Mouse (Mus musculus): Measurements from ENCODE around the gene Gm11549. TPM values are rescaled to one million over a fixed set of nuclear protein-coding genes. Genes with fewer than 3 reads are reported as not detected.

Gene Gm11549
- polyA plus RNA-seq (2011; ENCODE audit: insufficient read depth, insufficient read length, low replicate concordance, missing spikeins), result not detected in 2 replicates

DNA sequence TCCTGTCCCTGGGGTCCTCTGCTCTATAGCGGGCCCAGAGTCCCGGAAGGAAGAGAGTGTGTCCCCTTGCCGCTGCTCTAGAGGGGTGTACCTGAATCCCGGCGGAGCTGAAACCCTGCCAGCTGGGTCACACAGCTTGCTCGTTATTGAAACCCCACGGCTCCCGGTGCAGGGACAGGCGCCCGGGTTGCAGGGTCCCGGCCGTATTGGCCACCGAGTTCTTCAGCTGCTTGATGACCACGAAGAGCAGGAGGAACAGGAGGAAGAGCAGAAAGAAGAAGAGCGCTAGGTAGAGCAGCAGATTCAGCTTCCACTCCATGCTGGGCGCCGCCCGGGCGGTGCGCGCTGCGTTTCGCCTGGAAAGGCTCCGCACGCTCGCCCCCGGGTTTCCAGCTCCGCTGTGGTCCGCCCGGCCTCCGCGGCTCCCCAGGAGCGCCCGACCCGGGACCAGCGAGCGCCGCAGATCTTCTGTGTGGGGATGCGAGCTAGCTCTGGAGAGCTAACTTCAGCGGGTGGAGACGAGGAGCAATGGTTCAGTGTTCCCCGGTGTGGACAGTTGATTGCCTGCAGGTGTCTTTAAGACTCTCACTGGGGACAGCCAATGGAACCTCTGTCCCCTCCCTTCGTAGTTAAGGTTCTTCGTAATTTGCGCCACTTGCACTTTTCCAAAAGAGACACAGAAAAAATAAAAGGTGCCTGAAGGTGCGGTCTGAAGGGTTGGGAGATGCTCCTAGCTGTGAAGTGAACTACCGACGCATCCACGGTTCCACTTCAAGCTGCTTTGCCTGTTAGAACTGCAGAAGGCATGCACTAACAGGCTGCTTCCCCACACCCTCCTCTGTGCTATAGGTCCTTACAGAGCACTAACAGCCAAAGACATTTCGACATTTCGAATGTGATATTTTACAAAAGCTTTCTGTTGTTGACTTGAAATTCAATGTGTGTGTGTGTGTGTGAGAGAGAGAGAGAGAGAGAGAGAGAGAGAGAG is at the start of gene Gm11549:
Gm11549 (minus strand) TSS at position 741 of the 988 bp plus-strand sequence.
- WGBS, result 2% methylated on average over 51 of the region's 51 CpGs
- no peak for TF ChIP-seq CTCF (IDR thresholded peaks at IDR 0.05; ENCODE audit: control insufficient read depth, insufficient read depth, low read length)
- TF ChIP-seq POLR2A (IDR thresholded peaks at IDR 0.05; ENCODE audit: borderline replicate concordance, control insufficient read depth, low read depth, low read length), result no peak
- Histone ChIP-seq H3K27ac (ENCODE audit: control insufficient read depth, insufficient read depth, low read depth, low read length, poor library complexity) (no peak within 1 kb of the TSS), H3K4me3 (replicated peaks; ENCODE audit: control insufficient read depth, low read depth, low read length) (no peak within 1 kb of the TSS), H3K4me1 (ENCODE audit: control insufficient read depth, insufficient read depth, low read length) (no peaks in the 10 kb centered on the region)

DNA sequence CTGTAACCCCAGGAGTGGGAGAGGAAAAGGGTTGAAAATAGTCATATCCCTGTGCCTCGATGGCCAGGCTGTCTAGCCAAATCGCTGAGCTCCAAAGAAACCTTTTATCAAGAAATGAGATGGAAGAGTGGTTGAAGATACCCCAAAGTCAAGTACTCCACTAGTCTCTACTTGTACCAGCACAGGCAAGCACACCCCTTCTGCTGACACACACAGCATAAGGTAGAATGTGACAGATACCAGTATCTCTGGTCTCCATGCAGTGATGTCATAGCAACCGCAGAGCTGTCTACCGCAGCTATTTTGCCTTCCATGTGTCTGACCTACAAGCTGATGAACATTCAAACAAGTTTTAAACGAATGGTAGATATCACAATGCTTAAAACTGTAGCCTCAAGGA is 48.2 kb upstream of the Gm11549 start:
- H3K4me3 ChIP-seq (replicated peaks; ENCODE audit: control insufficient read depth, low read depth, low read length), result peak overlapping the region; percentile 68

GRCm38 (mm10) chr3:36563666-36564065 is 42.1 kb upstream of the Gm11549 start:
- 95% methylated on average over 3 of the region's 3 CpGs for WGBS
- no peak overlapping the region for H3K27ac ChIP-seq (ENCODE audit: control insufficient read depth, insufficient read depth, low read depth, low read length, poor library complexity)
- TF ChIP-seq POLR2A (IDR thresholded peaks at IDR 0.05; ENCODE audit: borderline replicate concordance, control insufficient read depth, low read depth, low read length) (no peak), CTCF (IDR thresholded peaks at IDR 0.05; ENCODE audit: control insufficient read depth, insufficient read depth, low read length) (no peak)
- no peaks in the 10 kb centered on the region for H3K4me1 ChIP-seq (ENCODE audit: control insufficient read depth, insufficient read depth, low read length)
- no peak overlapping the region for H3K4me3 ChIP-seq (replicated peaks; ENCODE audit: control insufficient read depth, low read depth, low read length)

More for the DNA sequence above, 48.2 kb upstream of the Gm11549 start:
- Histone ChIP-seq H3K27ac (ENCODE audit: control insufficient read depth, insufficient read depth, low read depth, low read length, poor library complexity) (no peak overlapping the region; the same call in 1 of the 2 replicates), H3K4me1 (ENCODE audit: control insufficient read depth, insufficient read depth, low read length) (no peaks in the 10 kb centered on the region; the same call in none of the 2 replicates)
- 67% methylated on average over 5 of the region's 5 CpGs for WGBS
- no peak for TF ChIP-seq CTCF (IDR thresholded peaks at IDR 0.05; ENCODE audit: control insufficient read depth, insufficient read depth, low read length)
- TF ChIP-seq POLR2A (IDR thresholded peaks at IDR 0.05; ENCODE audit: borderline replicate concordance, control insufficient read depth, low read depth, low read length), result no peak

- 67% methylated on average over 4 of the region's 4 CpGs for WGBS
- no peak overlapping the region for H3K27ac ChIP-seq (ENCODE audit: control insufficient read depth, insufficient read depth, low read depth, low read length, poor library complexity)
- TF ChIP-seq CTCF (IDR thresholded peaks at IDR 0.05; ENCODE audit: control insufficient read depth, insufficient read depth, low read length) (no peak), POLR2A (IDR thresholded peaks at IDR 0.05; ENCODE audit: borderline replicate concordance, control insufficient read depth, low read depth, low read length) (no peak)
- no peaks in the 10 kb centered on the region for H3K4me1 ChIP-seq (ENCODE audit: control insufficient read depth, insufficient read depth, low read length)
- H3K4me3 ChIP-seq (replicated peaks; ENCODE audit: control insufficient read depth, low read depth, low read length), result no peak overlapping the region
Measured at GRCm38 (mm10) chr3:36559606-36560005, 38.0 kb upstream of the Gm11549 start.

- H3K27ac ChIP-seq (ENCODE audit: control insufficient read depth, insufficient read depth, low read depth, low read length, poor library complexity), result no peak overlapping the region
- no peak overlapping the region for H3K4me3 ChIP-seq (replicated peaks; ENCODE audit: control insufficient read depth, low read depth, low read length)
- H3K4me1 ChIP-seq (ENCODE audit: control insufficient read depth, insufficient read depth, low read length), result no peaks in the 10 kb centered on the region
- 84% methylated on average over 1 of the region's 1 CpGs for WGBS
- TF ChIP-seq POLR2A (IDR thresholded peaks at IDR 0.05; ENCODE audit: borderline replicate concordance, control insufficient read depth, low read depth, low read length), result no peak
- no peak for TF ChIP-seq CTCF (IDR thresholded peaks at IDR 0.05; ENCODE audit: control insufficient read depth, insufficient read depth, low read length)
Measured at GRCm38 (mm10) chr3:36557601-36558000, 36.0 kb upstream of the Gm11549 start.

- H3K4me3 ChIP-seq (replicated peaks; ENCODE audit: control insufficient read depth, low read depth, low read length), result peak within 1 kb of the TSS; percentile 98
- H3K4me1 ChIP-seq (ENCODE audit: control insufficient read depth, insufficient read depth, low read length), result no peaks in the 10 kb centered on the region; the same call in 1 of the 2 replicates
- no peak for TF ChIP-seq CTCF (IDR thresholded peaks at IDR 0.05; ENCODE audit: control insufficient read depth, insufficient read depth, low read length)
- TF ChIP-seq POLR2A (IDR thresholded peaks at IDR 0.05; ENCODE audit: borderline replicate concordance, control insufficient read depth, low read depth, low read length), result peak; percentile 68; the same call in 1 of the 2 replicates
- WGBS, result under 1% methylated on average over 39 of the region's 39 CpGs
- H3K27ac ChIP-seq (ENCODE audit: control insufficient read depth, insufficient read depth, low read depth, low read length, poor library complexity), result no peak within 1 kb of the TSS; the same call in 1 of the 2 replicates
Measured at GRCm38 (mm10) chr3:36552406-36553047, 30.9 kb upstream of the Gm11549 start, which contains the start of gene Exosc9. Gene Exosc9, plus strand, starts transcription at chr3:36552606.

GRCm38 (mm10) chr3:36551851-36552384 is 30.3 kb upstream of the Gm11549 start:
- WGBS, result 11% methylated on average over 12 of the region's 12 CpGs
- TF ChIP-seq POLR2A (IDR thresholded peaks at IDR 0.05; ENCODE audit: borderline replicate concordance, control insufficient read depth, low read depth, low read length), result no peak
- no peak for TF ChIP-seq CTCF (IDR thresholded peaks at IDR 0.05; ENCODE audit: control insufficient read depth, insufficient read depth, low read length)
- Histone ChIP-seq H3K4me1 (ENCODE audit: control insufficient read depth, insufficient read depth, low read length) (no peaks in the 10 kb centered on the region; the same call in 1 of the 2 replicates), H3K4me3 (replicated peaks; ENCODE audit: control insufficient read depth, low read depth, low read length) (peak overlapping the region; percentile 98), H3K27ac (ENCODE audit: control insufficient read depth, insufficient read depth, low read depth, low read length, poor library complexity) (no peak overlapping the region)

Measured in bone marrow, adult 2 months (tissue).